Mouse (Mus musculus) B cell, adult 2 months (primary cell): ENCODE measurements around the gene Ist1.

Experiments used
- DNase-seq, 2 experiments: peaks; one replicate each; pipeline ENCODE4 v3.0.0; 2022

Gene Ist1

DNA sequence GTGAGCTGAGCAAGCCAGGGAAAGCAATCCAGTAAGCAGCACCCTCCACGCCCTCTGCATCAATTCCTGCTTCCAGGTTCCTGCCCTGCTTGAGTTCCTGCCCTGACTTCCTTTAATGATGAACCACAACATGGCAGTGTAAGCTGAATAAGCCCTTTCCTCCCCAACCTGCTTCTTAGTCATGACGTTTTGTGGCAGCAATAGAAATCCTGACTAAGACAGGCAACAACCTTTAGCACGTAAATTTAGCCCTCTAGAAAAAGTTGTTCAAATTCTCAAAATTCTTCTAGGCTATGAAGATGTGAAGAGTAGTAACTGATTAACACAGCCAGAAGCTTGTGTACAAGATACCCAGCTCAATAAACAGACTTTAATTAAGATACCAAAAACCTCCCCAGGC lies 11.5 kb downstream of the Ist1 start:
- no peak for DNase-seq

- no peak for DNase-seq
Measured at GRCm38 (mm10) chr8:109675896-109676643, 17.0 kb downstream of the Ist1 start.

DNA sequence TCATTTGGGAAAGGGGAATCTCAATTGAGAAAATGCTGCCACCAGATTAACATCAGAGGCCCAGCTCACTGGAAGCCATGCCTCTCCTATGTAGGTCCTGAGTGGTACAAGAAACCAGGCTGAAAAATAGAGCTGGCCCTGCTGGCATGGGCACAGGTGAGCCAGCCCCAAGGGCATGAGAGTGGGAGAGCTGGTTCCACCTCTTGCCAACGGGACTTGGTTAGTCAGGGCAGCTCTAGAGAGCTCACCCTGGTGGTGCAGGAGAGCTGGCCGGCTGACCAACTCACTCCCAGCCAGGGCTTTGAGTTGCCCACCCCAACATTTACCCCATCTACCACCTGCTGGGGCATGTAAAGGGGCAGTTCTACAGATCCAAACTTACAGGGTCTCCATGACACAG lies 19.5 kb downstream of the Ist1 start:
- no peak for DNase-seq

DNA sequence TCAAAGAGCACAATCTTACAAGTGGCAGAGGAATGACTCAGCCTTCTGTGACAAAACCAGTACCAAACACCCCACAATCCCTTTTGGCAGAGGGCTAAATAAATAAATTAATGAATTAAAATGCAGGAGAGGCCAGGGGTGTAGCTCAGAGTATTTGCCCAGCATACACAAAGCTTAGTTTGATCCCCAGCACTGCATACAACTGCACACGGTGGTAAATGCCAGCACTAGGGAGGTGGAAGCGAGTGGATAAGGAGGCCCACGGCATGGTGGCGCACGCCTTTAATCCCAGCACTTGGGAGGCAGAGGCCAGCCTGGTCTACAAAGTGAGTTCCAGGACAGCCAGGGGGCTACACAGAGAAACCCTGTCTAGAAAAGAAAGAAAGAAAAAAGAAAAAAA lies 20.4 kb downstream of the Ist1 start:
- DNase-seq, result no peak

DNA sequence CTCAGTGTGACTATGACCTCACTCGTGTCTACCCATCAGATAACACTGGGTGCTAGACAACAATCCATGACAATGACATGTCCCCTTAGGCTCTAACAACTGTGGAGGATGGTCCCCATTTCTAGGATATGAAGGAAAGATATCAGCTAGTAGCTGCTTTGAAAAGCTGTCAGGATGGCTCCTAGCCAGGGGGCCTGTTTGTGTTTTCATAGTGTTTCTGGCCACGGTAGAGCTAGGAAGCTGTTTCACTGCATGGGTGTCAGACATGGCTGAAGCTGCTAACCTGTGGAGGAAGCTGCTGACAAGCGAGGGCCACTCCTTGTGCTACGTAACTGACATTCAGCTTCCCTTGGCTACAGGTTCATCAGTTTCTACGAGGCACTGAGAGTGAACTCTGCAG lies 26.4 kb downstream of the Ist1 start:
- no peak for DNase-seq

- DNase-seq, result no peak
Measured at GRCm38 (mm10) chr8:109662328-109662727, 30.7 kb downstream of the Ist1 start.

DNA sequence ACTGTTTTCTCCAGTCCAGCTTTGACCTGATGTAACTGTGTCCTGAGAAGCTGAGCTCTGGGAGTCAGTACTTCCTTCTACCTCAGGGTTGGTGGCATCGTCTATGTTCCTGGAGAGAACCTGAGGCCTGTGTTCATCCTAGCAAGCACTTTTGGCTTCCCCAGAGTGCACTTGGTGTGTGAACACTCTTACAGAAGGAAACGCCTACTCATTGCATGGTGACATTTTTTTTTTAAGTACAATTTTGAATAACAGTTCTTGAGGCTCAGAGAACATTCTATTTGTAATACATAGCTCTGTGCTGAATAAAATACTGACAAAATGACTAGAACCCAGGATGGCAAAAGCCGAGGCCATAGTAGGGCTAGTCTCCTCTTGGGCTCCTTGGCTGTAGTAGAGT lies 36.2 kb downstream of the Ist1 start:
- DNase-seq, result no peak

DNA sequence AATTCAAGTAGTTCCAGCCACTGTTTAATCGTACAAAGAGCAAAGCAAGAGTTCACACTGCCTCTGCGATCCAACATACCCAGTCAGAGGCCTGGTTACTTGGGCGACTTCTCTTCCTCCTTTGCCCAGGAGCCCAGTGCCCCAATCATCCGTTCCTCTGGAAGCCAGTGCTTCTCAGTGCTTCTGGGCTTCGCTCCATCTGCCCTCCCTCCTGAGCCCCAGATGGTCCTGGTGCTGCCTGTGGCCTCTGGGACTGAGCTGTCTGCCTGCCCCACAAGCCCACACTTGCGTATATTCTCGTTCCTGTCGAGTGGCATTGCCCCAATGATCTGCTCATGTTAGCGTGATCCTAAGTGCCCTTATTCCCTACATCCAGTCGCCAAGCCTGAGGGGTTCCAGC lies 42.3 kb downstream of the Ist1 start:
- DNase-seq, result no peak

DNA sequence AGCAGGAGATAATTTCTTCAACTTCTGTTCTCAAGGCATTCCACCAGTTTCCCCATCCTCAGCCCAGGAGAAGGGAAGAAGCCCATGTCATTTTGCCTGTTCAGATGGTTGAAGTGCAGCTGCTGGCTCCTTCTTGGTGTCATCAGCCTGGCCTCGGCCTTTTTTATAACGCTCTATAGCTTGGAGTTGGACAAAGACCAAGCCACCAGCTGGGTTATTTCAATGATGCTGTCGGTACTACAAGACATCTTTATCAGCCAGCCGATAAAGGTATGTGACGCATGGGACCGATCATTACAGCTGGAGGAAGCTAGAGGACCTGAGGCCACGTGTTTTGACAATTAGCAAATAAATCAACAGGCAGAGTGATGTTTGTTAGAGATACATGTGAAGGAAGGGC lies 44.6 kb downstream of the Ist1 start:
- no peak for DNase-seq

DNA sequence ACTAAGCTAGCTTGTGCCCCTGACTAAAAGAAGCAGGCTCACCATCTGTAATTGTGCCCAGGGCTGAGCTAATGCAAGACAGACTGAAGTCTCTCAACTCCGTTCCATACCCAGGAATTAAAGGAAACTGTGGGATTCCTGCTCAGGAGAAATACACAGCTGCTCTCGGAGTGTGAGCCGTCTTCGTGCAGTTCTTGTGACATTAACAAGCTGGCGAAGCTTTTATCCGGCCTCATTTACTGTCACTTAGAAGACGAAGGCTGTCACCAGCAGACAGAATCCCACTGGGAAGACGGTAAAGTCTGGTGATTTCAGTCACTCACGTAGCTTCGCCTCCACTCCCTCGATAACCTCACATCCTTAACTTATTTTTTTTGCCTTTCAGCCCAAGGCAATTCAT lies 45.7 kb downstream of the Ist1 start:
- no peak for DNase-seq

GRCm38 (mm10) chr8:109641236-109641635 lies 51.8 kb downstream of the Ist1 start:
- DNase-seq, result no peak

GRCm38 (mm10) chr8:109640410-109640809 lies 52.6 kb downstream of the Ist1 start:
- DNase-seq, result no peak

- no peak for DNase-seq
Measured at GRCm38 (mm10) chr8:109638851-109639250, 54.2 kb downstream of the Ist1 start.

DNA sequence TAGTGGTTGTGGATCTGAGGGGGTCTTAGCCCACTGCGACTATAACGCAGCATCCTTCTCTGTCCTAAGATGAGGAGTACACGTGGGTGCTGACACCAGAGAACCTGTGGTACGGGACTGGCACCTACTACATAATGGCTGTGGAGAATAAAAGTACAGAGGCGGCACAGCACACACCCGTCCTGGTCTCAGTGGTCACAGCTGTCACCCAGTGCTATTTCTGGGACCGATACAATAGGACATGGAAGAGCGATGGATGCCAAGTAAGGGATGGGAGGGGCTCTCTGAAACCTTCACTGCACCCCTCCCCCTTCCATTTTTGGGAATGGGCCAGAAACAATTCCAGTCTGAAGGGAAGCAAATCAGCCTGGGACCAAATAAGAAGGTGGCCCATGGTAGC lies 57.9 kb downstream of the Ist1 start:
- no peak for DNase-seq

DNA sequence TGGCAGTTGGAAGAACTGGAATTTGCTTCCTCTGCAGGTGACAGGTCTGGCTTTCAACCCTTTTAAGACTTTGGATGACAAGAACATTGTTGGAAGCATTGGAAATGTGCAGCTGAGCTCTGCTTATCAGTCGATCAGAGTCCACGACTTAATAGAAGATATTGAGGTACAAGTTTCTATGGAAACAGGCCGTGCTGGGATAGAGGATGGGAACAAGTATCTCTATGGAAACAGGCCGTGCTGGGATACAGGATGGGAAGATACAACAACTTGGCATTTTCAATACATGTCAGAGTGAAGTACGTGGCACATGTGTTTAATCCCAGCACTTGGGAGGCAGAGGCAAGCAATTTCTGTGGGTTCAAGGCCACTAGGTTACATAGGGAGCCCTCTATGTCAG lies 60.6 kb downstream of the Ist1 start:
- no peak for DNase-seq

GRCm38 (mm10) chr8:109628638-109629037 lies 64.4 kb downstream of the Ist1 start:
- no peak for DNase-seq
